In the genomic region with DNA sequence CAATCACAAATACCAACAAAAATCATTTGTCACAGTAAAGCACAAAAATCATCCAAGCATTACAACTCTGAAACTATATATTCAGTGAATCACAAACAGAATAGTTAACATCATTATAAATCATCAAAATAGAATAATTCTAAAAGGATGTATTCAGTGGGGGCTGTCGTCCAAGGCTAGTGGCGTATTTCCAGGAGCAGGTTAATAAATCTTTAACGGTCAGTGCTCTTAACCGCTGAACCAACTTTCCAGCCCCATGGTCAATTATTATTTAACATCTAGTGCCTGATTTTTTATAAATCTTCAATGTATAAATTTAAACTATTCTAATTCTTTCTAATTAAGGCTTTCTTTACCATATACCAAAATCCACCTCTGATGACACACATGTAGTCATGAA, we compare ENCODE assay signal across 14 mouse cellular contexts. TPM values are rescaled to one million over a fixed set of nuclear protein-coding genes. Genes with fewer than 3 reads are reported as not detected.
"Had no signal": no experiment of that assay in that cellular context is flagged by ENCODE, and none has a peak within 500 bp of the region (broad histone marks: within the 10 kb centered on the region; RNA-seq: fewer than 3 reads in every experiment).

No protein-coding gene starts in this region.

RNA-seq across cellular contexts. Expression of gene Galntl5, which starts 2.7 kb away (rescaled TPM):
- polyA plus RNA-seq: lung, embryonic 14.5 days; lung, embryonic 16.5 days; midbrain, embryonic 10.5 days; midbrain, embryonic 12.5 days; midbrain, embryonic 14.5 days; midbrain, embryonic 16.5 days; myocyte; neural tube, embryonic 11.5 days; neural tube, embryonic 13.5 days; neural tube, embryonic 15.5 days; small intestine, adult 2 months; stomach, embryonic 14.5 days; stomach, embryonic 16.5 days; thymus, postnatal 0 days had no signal

RNA-seq across cellular contexts. Expression of gene E130116L18Rik, which starts 44.4 kb away (rescaled TPM):
- polyA plus RNA-seq: lung, embryonic 14.5 days; lung, embryonic 16.5 days; midbrain, embryonic 10.5 days; midbrain, embryonic 12.5 days; midbrain, embryonic 14.5 days; midbrain, embryonic 16.5 days; myocyte; neural tube, embryonic 11.5 days; neural tube, embryonic 13.5 days; neural tube, embryonic 15.5 days; small intestine, adult 2 months; stomach, embryonic 14.5 days; stomach, embryonic 16.5 days had no signal
